Mouse (Mus musculus) thymus, adult 2 months (tissue): ENCODE data around the gene D630045J12Rik.

ENCODE experiments used
- CTCF ChIP-seq: fragments of 200-500 bp; IDR thresholded peaks from 2 replicates; pipeline ENCODE4 v1.5.1; 2012; ENCODE audit warnings: mild to moderate bottlenecking, control low read depth, low read length, moderate library complexity, borderline replicate concordance; ENCODE audit not compliant: control insufficient read depth, poor library complexity, insufficient read depth; ENCODE audit errors: extremely low read depth
- POLR2A ChIP-seq: fragments of 200-500 bp; IDR thresholded peaks from 2 replicates; pipeline ENCODE4 v1.6.1; 2012; ENCODE audit warnings: mild to moderate bottlenecking, low read length, control low read depth, moderate library complexity; ENCODE audit not compliant: control insufficient read depth, poor library complexity, insufficient read depth; ENCODE audit errors: extremely low read depth

DNA sequence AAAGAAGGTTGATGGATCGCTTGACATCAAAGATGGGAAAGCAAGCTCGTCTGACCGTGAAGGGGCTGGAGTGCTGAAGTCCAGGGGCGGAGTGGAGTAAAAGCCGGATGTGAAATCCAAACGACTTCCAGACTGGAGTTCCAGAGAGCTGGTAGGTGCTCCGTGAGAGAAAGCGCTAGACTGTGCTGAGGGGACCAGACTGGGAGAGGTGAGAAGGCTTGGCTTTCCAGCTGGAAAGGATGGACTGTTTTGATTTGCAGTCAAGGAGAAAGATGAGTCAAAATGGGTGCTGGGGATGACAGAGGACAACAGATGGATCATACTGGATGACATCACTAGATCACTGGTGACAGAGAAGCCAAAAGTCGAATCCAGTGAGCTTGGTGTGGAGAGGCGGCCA lies 58.5 kb downstream of the D630045J12Rik start:
- no peak for TF ChIP-seq CTCF
- TF ChIP-seq POLR2A: no peak
